Mouse (Mus musculus) left cerebral cortex, postnatal 14 days (tissue): ENCODE results near the gene Rnft2. TPM values are rescaled to one million over a fixed set of nuclear protein-coding genes. Genes with fewer than 3 reads are reported as not detected.

ENCODE experiments used
- DNase-seq, 2 experiments: peaks; one replicate each; pipeline ENCODE4 v3.0.0; 2021 to 2022; ENCODE audit warnings: low spot score in 2 of 2, mixed read lengths in 1 of 2
- intact Hi-C: fragments of 180-260 bp; cut with DNase I; formaldehyde crosslinking; loops from one replicate; pipeline ENCODE4 v1.15.1; 2025
- total RNA-seq, 2 experiments: library from RNA; stranded (reverse); gene quantifications; 2 replicates each; pipeline ENCODE4 v1.2.3; 2021

Gene Rnft2
- total RNA-seq, 2 experiments from 2014 or later: 105 to 109 TPM

DNA sequence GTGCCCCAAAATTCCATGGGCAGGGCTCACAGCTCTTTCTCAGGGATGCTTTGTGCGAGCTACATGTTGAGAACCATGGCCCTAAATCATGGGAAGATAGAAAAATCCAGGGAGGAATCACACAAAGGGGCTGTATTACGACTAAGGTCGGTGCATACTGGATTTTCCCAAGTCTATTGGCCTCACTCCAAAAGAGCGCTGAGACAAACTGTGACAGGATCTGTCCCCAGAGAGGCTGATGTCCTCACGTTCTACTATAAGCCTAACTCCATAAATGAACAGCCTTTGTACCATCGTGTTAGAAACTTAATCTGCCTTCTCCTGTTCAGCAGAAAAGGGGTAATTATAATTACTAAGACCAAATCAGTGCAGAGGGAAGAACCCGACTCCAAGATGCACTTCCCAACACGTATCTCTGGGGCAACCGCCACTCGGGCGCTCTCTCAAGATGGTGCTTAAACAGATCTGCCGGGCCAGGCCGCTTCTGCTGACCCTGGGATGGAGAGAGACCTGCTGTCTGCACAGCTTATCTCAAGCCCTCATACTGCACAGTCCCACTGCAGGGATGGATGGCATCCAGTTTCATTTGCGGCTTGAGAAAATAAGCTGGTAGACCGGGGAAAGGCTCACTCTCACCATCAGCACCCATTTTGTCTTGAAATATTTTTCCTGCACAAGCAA is 98.8 kb downstream of the Rnft2 start:
- no peak for DNase-seq
- intact Hi-C loops: no loop called here

DNA sequence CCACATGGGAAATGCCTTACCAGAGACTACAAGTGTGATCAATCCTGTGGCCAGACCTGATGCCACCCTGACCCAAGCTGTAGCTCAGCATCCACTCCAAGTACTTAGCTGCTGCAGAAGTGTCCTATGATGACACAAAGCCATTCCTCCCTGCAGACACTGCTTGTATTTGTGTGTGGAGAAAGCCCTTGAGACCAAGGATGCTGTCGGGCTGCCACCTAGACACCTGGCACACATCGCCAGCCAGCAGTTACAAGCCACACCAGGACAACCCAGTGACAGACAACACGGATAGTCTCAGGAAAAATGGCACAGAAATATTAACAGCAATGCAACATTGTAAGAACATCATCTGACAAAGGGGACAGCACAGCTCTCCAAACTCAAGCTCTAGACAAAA is 99.5 kb downstream of the Rnft2 start:
- DNase-seq: no peak
- intact Hi-C loops: no loop called here

DNA sequence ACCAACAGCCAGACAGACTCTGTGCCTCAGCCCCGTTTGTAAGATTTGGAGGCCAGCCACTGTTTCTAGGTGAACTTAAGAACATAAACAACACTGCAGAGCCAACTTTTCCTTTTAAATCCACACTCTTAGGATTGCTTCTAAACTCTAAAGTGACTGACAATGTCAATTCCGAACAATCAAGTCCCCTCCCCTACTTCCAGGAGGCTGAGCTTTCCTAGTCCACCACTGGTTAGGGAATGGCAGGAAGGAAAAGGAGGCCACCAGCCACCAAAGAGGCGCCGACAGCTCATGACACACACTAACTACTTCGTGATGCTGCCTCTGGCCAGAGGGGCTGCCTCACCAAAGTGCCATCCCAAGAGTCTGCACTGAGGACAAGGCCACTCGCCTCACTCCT is 100.1 kb downstream of the Rnft2 start:
- intact Hi-C loops: no loop called here
- no peak for DNase-seq

DNA sequence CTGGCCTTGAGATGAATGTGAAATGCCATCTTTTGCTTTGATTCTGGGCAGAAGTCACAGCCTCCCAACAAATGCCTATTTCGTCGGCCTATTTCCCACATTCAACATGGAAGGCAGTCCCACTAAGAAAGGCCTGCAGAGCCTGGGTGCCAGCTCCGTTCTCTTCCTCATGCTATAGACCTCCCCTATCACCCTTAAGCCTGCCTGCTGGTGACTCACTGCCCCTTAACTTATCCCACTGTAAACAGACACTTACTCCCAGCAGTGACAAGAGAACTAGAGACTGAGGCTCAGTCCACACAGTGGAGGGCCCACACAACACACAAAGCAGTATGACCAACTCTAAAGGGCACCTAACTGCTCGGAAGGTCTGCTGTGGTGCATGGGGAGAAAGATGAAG is 100.6 kb downstream of the Rnft2 start:
- intact Hi-C loops: no loop called here

DNA sequence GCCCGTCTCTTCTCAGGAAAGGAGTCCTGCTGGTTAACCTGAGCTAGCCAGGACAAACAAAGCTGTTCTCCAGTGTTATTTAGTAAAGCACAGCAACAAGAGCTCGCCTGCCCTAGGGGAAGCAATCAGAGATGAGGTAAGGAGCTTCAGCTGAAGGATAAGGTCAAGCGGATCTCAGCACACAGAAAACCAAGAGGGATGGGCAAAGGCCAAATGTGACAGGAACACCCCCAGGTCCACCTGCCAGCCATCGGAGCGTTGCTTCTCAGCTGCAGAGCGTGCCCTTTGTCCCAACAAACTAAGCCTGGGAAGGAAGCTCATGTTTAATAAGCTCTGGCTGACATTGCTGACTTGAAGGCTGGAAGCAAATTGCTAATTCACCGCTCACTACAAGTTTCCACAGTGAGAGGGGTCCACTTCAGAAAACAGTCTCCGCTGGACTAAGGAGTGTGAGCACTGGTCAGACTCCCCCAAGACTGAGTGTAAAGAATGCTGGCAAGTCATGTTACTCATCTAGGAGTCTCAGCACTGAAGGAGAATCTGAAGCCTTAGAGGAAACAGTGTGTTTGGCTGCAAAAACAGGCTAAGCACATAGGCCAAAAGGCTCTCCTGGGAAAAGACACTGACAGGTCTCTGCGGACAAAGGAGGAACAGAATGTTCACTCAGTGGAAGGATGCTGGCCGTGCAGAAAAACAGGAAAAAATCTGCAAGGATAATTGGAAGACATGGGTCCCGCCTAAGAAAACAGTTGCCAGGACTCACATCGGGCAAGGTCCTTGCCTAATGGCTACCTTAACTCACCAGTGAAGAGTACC is 101.5 kb downstream of the Rnft2 start:
- no peak for DNase-seq
- intact Hi-C loops: no loop called here

More for the DNA sequence above, 100.6 kb downstream of the Rnft2 start:
- no peak for DNase-seq

DNA sequence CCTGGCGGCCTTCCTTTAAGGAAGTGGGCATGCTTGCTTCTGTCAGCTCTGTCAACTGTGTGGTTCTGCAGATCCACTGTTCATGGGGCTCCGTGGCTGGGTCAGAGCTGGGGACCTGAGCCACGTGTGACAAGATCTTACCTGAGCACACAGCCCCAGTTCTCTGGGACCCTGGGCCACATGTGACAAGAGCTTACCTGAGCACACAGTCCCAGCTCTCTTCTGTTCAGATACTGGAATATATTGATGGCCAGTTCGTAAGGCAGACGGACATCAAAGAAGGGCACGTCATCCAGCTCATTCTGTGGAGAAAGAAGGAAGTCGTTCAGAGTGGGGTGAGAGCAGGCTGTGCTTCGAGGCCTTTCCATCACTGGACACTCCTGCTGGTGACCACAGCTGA is 102.4 kb downstream of the Rnft2 start:
- intact Hi-C loops: no loop called here
- no peak for DNase-seq

Other genes starting within 250 kb of the Rnft2 start
- gene Tesc, start 217.4 kb downstream of the Rnft2 start, total RNA-seq: 10 to 100 TPM; 58.0 to 60.3 TPM
- gene Fbxw8, start 89.7 kb downstream of the Rnft2 start, total RNA-seq: 10 to 100 TPM; 34.7 to 36.6 TPM
- gene Hrk, start 80.5 kb downstream of the Rnft2 start, total RNA-seq: 10 to 100 TPM; 30.4 to 37.8 TPM
- gene 2410131K14Rik, start 111 bp upstream of the Rnft2 start, total RNA-seq: 10 to 100 TPM; 15.0 to 15.6 TPM